Mouse (Mus musculus) E14TG2a.4 (cell line): ENCODE data around the gene Zfp383.

Experiments
- H3K27me3 ChIP-seq: 2 replicates; pipeline ENCODE4 v1.6.1; 2014; ENCODE audit warnings: low read length, control low read depth; ENCODE audit not compliant: insufficient read depth
- H3K36me3 ChIP-seq: 2 replicates; pipeline ENCODE4 v1.6.1; 2014; ENCODE audit warnings: low read length, control low read depth; ENCODE audit not compliant: insufficient read depth
- H3K4me1 ChIP-seq: replicated peaks from 2 replicates; pipeline ENCODE4 v1.6.1; 2014; ENCODE audit warnings: low read depth, low read length, control low read depth
- H3K4me3 ChIP-seq: replicated peaks from 2 replicates; pipeline ENCODE4 v1.5.1; 2014; ENCODE audit warnings: mild to moderate bottlenecking, low read length
- H3K9me3 ChIP-seq: 2 replicates; pipeline ENCODE4 v1.6.1; 2014; ENCODE audit warnings: low read length, control low read depth
- CTCF ChIP-seq: conservative IDR thresholded peaks from 2 replicates; pipeline ENCODE4 v1.5.1; 2014; ENCODE audit warnings: low read length
- NANOG ChIP-seq: IDR thresholded peaks from 2 replicates; pipeline ENCODE4 v1.6.1; 2014; ENCODE audit warnings: borderline replicate concordance, low read length, mixed read lengths
- POU5F1 ChIP-seq: IDR thresholded peaks from 2 replicates; pipeline ENCODE4 v1.6.1; 2014; ENCODE audit warnings: low read length, borderline replicate concordance

Gene Zfp383

DNA sequence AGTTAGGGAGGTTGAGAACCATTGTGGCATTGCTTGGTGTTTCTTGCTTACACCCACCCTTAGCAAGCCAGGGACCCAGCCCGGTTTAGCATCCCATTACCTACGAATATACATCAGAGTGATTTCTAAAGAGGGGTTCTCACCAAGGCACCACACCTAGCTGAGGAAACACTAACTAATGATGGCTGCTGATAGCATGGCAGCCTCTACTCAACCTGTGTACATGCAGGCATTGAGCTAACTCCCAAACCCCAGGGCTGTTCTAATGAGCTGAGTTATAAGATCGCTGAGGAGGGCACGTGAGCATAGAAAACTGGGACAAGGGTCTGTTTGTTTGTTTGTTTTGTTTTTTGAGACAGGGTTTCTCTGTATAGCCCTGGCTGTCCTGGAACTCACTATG is 15.3 kb upstream of the Zfp383 start:
- Histone ChIP-seq H3K9me3 (peaks cover 38% of the 10 kb centered on the region), H3K4me3 (no peak overlapping the region), H3K27me3 (no peaks in the 10 kb centered on the region), H3K36me3 (peaks cover 46% of the 10 kb centered on the region), H3K4me1 (peaks cover 4% of the 10 kb centered on the region; the same call in 1 of the 2 replicates)
- TF ChIP-seq POU5F1 (no peak), NANOG (no peak), CTCF (no peak)

DNA sequence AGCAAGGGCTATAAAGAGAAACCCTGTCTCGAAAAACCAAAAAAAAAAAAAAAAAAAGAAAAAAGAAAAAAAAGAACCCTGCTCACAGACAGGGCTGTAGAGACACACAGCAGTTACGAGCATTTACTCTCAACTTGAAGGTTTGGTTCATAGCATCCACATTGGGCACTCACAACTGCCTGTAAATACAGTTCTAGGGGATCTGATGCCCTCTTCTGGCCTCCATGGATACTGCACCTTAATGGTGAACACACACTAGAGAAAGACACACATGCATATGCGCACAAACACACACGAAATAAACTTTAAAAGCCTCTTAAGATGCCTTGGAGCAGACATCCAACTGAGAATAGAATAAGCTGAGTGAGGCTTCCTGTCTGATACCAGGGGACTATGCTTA is 9.7 kb upstream of the Zfp383 start:
- H3K27me3 ChIP-seq = no peaks in the 10 kb centered on the region
- no peak overlapping the region for H3K4me3 ChIP-seq
- TF ChIP-seq POU5F1 (no peak), NANOG (no peak), CTCF (peak; percentile 37)
- peaks cover 4% of the 10 kb centered on the region; the same call in 1 of the 2 replicates for H3K4me1 ChIP-seq
- peaks cover 37% of the 10 kb centered on the region for H3K9me3 ChIP-seq
- H3K36me3 ChIP-seq = peaks cover 39% of the 10 kb centered on the region

DNA sequence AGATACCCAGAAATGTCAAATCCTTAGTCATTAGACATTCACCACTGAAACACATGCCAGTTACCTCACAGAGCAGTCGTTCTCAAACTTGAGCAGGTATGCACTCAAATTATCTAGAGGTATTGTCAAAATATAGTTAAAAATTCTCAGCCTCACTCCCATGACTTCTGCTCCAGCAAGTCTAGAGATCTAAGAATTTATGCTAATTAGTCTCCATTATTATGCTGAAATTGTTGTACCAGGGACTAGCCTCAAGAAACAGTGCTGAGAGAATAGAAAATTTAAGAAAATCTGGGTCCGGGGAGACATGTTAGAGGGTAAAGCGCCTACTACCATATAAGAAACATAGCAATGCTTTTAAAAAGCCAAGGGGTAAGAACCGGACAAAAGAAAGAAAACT is 3.9 kb upstream of the Zfp383 start:
- TF ChIP-seq CTCF = no peak
- peak; percentile 84 for TF ChIP-seq POU5F1
- no peaks in the 10 kb centered on the region for H3K9me3 ChIP-seq
- peaks cover 3% of the 10 kb centered on the region; the same call in 1 of the 2 replicates for H3K36me3 ChIP-seq
- H3K4me1 ChIP-seq = peaks cover 43% of the 10 kb centered on the region
- H3K27me3 ChIP-seq = no peaks in the 10 kb centered on the region
- peak overlapping the region; percentile 35 for H3K4me3 ChIP-seq

DNA sequence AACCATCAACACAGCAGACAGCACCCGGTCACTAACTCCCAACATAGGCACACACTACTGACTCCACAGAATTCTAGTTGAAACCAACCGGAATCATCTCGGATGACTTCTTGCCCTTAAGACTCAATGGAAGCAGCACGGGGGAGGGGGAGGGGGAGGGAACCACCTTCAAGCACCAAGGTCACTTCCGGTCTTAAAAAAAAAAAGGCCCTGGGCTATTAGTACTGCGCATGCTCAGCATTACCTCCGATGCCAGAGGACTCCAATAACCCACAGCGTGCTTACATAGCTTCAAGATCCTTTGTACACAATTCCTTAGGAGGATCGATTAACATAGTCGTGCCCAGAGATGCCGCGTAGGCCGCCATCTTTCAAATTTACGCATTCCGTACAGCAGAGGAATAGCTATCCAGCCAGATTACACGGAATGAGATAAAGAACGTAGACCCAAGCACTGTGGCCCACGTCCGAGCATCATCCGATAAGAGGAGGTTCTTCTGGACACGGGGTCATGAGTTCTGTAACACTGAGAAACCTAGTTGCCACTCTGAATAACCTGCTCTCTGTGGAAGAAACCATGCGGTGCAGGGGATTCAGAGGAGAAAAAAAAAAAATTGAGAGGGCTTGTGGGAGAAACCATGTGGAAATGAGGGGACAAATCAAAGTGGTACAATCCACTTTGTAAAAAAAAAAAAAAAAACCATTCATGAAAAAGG is 1.9 kb upstream of the Zfp383 start, which contains the start of gene Zfp27:
Gene Zfp27 (minus strand): TSS at position 607 of the 716 bp plus-strand sequence.
- peaks cover 64% of the 10 kb centered on the region for H3K4me1 ChIP-seq
- H3K27me3 ChIP-seq = no peaks in the 10 kb centered on the region
- TF ChIP-seq POU5F1 (no peak), CTCF (no peak), NANOG (no peak)
- peaks cover 4% of the 10 kb centered on the region; the same call in 1 of the 2 replicates for H3K36me3 ChIP-seq
- no peaks in the 10 kb centered on the region for H3K9me3 ChIP-seq
- peak within 1 kb of the TSS; percentile 81 for H3K4me3 ChIP-seq

DNA sequence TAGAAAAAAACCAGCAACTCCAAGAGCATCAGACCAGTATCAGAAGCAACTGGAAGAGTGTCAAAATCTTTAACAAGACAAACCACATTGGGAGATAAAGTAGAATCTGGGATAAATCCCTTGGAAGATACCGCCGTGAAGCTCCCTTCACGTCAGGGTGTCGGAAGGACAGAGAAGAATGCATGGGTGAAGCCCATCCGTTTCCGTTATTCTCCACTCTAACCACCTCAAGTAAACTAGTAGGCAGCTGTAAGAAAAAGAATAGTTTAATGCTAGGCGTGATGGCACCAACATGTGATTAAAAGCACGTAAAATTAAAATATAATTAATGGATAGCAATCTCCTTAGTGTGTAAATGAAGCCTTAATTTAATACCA is 1.4 kb upstream of the Zfp383 start:
- TF ChIP-seq POU5F1 (no peak), CTCF (no peak), NANOG (no peak)
- Histone ChIP-seq H3K4me3 (peak overlapping the region; percentile 81), H3K27me3 (no peaks in the 10 kb centered on the region), H3K4me1 (peaks cover 69% of the 10 kb centered on the region), H3K36me3 (peaks cover 6% of the 10 kb centered on the region; the same call in 1 of the 2 replicates), H3K9me3 (no peaks in the 10 kb centered on the region)

DNA sequence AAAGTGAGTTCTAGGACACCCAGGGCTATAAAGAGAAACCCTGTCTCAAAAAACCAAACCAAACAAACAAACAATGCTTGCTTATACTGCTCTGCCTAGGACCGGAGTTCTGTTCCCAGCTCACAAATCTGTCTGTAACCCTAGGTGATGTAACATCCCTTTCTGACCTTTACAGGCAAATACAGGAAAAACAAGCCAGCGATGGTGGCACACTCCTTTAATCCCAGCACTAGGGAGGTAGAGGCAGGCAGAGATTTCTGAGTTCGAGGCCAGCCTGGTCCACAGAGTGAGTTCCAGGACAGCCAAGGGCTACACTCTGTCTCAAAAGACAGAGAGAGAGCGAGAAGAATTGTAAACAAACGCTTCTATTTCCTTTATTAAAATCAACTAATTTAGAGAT is 817 bp upstream of the Zfp383 start:
- Histone ChIP-seq H3K36me3 (peaks cover 8% of the 10 kb centered on the region), H3K4me1 (peaks cover 74% of the 10 kb centered on the region), H3K4me3 (no peak overlapping the region), H3K27me3 (no peaks in the 10 kb centered on the region), H3K9me3 (no peaks in the 10 kb centered on the region)
- TF ChIP-seq NANOG = no peak
- no peak for TF ChIP-seq POU5F1
- TF ChIP-seq CTCF = no peak

DNA sequence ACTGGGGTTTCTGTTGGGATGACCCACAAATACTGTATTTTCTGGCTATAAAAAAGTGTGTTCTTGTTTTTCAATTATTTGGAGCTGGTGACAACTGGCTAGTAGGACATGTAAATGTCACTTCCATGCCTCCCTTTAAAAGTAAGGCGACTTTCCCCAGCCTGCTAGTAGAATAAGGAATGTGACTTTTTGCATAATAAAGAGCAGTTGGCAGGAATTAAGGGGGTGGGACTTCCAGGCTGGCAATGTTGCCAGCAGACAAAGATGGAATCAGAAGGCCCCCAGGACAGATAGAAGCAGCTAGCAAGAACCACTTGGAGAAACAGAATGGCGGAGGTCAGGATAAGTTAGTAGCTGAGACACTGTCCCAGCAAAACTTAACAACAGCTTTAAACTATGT is 2.2 kb downstream of the Zfp383 start:
- peak overlapping the region; percentile 80 for H3K4me3 ChIP-seq

DNA sequence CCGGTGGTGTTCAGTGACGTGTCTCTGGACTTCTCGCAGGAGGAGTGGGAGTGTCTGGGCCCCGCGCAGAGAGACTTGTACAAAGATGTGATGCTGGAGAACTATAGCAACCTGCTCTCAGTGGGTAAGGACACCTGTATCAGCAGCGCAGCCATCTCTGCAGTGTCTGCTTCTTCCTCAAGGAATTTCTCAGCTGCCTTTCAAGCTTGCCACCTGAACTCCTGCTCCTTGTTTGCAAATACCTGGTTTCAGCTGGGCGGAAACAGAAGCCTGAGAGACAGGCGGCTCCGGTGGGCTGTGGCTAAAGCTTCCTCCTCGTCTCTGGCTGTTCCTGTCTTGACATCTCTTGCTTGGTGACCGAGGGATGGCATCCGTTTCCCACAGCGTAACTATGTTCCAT is 4.1 kb downstream of the Zfp383 start:
- Histone ChIP-seq H3K4me1 (peaks cover 58% of the 10 kb centered on the region), H3K9me3 (no peaks in the 10 kb centered on the region), H3K36me3 (peaks cover 41% of the 10 kb centered on the region), H3K4me3 (peak overlapping the region; percentile 55), H3K27me3 (no peaks in the 10 kb centered on the region)
- TF ChIP-seq NANOG (no peak), CTCF (no peak), POU5F1 (no peak)

More for the DNA sequence above, 2.2 kb downstream of the Zfp383 start:
- Histone ChIP-seq H3K27me3 (no peaks in the 10 kb centered on the region), H3K4me1 (peaks cover 71% of the 10 kb centered on the region), H3K36me3 (peaks cover 34% of the 10 kb centered on the region), H3K9me3 (no peaks in the 10 kb centered on the region)
- TF ChIP-seq POU5F1 = peak; percentile 60; the same call in 1 of the 2 replicates
- TF ChIP-seq NANOG = no peak
